Mouse (Mus musculus): ENCODE data around the gene Pde12. TPM values are rescaled to one million over a fixed set of nuclear protein-coding genes. Genes with fewer than 3 reads are reported as not detected.

Gene Pde12
- polyA plus RNA-seq, 1 experiment from 2014 or later: 10.4 TPM

DNA sequence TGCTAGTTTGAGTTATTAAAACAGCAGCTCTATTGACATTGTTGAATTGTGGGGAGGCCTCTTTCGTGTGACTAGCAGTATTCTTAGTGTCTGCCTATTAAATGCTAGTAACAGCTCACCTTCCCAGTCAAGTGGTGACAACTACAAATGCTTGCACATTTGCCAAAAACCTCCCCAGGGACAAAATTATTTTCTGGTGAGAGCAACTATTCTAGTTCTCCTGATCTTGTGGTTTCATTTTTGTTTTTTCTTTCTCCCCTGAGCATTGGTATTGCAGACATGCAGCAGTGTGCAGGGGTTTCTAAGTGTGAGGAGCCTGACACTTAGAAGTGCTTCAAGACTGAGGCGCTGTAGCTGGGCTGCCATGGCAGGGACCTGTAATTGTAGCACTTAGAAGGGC lies 21.9 kb downstream of the Pde12 start:
- peaks cover 7% of the 10 kb centered on the region; the same call in 1 of the 2 replicates for H3K4me1 ChIP-seq (ENCODE audit: insufficient read depth, low read length)
- H3K4me2 ChIP-seq (replicated peaks; ENCODE audit: low read depth, low read length): no peak overlapping the region
- no peak overlapping the region for H3K4me3 ChIP-seq (ENCODE audit: low read length)
- WGBS: 84% methylated on average over 2 of the region's 2 CpGs
- H3K27ac ChIP-seq (ENCODE audit: low read length): no peak overlapping the region
- no peaks in the 10 kb centered on the region for H3K27me3 ChIP-seq (ENCODE audit: insufficient read depth, low read length)
- H3K9ac ChIP-seq (replicated peaks; ENCODE audit: low read length): no peak overlapping the region
- H3K9me3 ChIP-seq (ENCODE audit: low read length): no peaks in the 10 kb centered on the region
- no peak for ATAC-seq (ENCODE audit: low FRiP score, low TSS enrichment)
- peaks cover 15% of the 10 kb centered on the region; the same call in 1 of the 2 replicates for H3K36me3 ChIP-seq (ENCODE audit: insufficient read depth, low read length)

DNA sequence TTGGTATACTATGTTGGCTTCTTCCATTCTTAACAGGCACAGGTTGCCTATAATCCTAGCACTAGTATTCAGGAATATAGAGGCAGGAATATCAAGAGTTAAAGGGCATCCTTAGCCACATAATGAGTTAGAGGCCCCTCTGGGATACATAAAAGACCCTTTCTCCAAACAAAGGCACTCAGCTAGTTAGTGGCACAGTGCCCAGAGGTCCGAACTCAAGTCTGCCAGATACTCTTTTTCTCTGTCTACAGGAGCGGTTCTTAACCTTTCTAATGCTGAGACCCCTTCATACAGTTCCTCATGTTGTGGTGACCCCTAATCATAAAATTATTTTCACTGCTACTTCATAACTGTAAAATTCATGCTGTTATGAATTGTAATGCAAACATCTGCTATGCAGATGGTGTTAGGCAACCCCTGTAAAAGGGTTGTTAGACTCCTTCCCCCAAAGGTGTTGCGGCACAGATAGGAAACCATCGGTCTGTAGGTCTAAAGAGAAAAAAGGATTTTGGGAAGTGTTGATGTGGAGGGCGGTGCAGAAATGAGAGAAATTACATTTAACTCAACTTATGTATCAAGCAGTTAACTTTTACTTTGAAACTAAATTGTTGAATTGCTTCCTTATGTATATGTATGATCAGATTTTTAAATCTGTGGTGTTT lies 23.6 kb downstream of the Pde12 start:
- Histone ChIP-seq H3K36me3 (ENCODE audit: insufficient read depth, low read length) (peaks cover 13% of the 10 kb centered on the region; the same call in 1 of the 2 replicates), H3K27me3 (ENCODE audit: insufficient read depth, low read length) (no peaks in the 10 kb centered on the region), H3K27ac (ENCODE audit: low read length) (no peak overlapping the region), H3K9me3 (ENCODE audit: low read length) (no peaks in the 10 kb centered on the region), H3K4me2 (replicated peaks; ENCODE audit: low read depth, low read length) (no peak overlapping the region), H3K4me1 (ENCODE audit: insufficient read depth, low read length) (peaks cover 10% of the 10 kb centered on the region; the same call in 1 of the 2 replicates), H3K4me3 (ENCODE audit: low read length) (no peak overlapping the region), H3K9ac (replicated peaks; ENCODE audit: low read length) (no peak overlapping the region)
- WGBS: 74% methylated on average over 5 of the region's 5 CpGs
- no peak for ATAC-seq (ENCODE audit: low FRiP score, low TSS enrichment)

DNA sequence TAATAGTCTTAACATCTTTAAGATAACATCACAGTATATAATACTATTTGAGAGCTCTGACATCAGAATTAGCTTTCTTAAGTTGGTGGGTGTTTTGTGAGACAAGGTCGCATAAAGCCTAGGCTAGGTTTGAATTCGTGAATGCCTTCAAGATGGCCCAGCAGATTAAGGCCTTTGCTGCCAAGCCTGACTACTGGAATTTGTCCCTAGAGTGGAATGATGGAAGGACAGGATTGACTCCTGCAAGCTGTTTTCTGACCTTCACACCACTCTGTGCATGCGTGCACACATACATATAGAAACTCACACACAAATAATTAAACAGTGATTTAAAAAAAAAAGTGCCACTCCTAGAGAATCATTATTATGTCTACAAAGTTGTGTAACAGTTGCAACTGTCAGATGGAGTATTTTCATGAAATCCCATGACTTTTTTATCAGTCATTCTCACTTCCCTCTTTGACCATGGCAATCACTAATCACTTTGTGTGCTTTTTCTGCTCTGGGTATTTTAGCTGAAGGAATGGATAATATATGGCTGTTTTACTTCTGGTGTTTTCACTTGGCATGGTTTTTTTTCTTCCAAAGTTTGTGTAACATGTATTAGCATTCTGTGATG lies 26.6 kb downstream of the Pde12 start:
- no peaks in the 10 kb centered on the region for H3K9me3 ChIP-seq (ENCODE audit: low read length)
- peaks cover 7% of the 10 kb centered on the region; the same call in 1 of the 2 replicates for H3K36me3 ChIP-seq (ENCODE audit: insufficient read depth, low read length)
- H3K4me3 ChIP-seq (ENCODE audit: low read length): no peak overlapping the region
- peaks cover 21% of the 10 kb centered on the region for H3K4me1 ChIP-seq (ENCODE audit: insufficient read depth, low read length)
- ATAC-seq (ENCODE audit: low FRiP score, low TSS enrichment): no peak
- no peak overlapping the region for H3K4me2 ChIP-seq (replicated peaks; ENCODE audit: low read depth, low read length)
- H3K27me3 ChIP-seq (ENCODE audit: insufficient read depth, low read length): no peaks in the 10 kb centered on the region
- H3K9ac ChIP-seq (replicated peaks; ENCODE audit: low read length): no peak overlapping the region
- no peak overlapping the region for H3K27ac ChIP-seq (ENCODE audit: low read length)
- WGBS: 75% methylated on average over 3 of the region's 3 CpGs

DNA sequence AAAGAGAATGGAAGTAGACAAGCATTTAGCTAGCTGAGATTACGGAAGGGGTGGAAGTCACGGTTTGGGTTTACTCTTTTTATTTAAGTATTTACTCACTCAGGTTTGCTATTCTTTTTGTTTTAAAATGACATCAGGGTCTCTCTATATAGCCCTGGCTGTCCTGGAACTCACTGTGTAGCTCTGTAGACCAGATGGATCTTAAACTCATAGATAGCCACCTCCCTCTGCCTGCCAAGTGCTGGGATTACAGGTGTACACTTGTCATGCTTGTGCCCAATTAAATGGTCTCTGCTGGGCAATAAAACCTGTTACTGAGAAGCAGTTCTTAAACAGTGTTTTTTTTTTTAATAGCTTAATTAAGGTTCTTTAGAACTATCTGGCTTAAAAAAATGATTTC lies 29.7 kb downstream of the Pde12 start:
- Histone ChIP-seq H3K9ac (replicated peaks; ENCODE audit: low read length) (peak overlapping the region; percentile 54), H3K4me2 (replicated peaks; ENCODE audit: low read depth, low read length) (peak overlapping the region; percentile 71), H3K4me1 (ENCODE audit: insufficient read depth, low read length) (peaks cover 24% of the 10 kb centered on the region), H3K9me3 (ENCODE audit: low read length) (no peaks in the 10 kb centered on the region), H3K27ac (ENCODE audit: low read length) (no peak overlapping the region), H3K4me3 (ENCODE audit: low read length) (peak overlapping the region; percentile 97), H3K36me3 (ENCODE audit: insufficient read depth, low read length) (no peaks in the 10 kb centered on the region), H3K27me3 (ENCODE audit: insufficient read depth, low read length) (no peaks in the 10 kb centered on the region)
- WGBS: 32% methylated on average over 2 of the region's 2 CpGs
- ATAC-seq (ENCODE audit: low FRiP score, low TSS enrichment): no peak

DNA sequence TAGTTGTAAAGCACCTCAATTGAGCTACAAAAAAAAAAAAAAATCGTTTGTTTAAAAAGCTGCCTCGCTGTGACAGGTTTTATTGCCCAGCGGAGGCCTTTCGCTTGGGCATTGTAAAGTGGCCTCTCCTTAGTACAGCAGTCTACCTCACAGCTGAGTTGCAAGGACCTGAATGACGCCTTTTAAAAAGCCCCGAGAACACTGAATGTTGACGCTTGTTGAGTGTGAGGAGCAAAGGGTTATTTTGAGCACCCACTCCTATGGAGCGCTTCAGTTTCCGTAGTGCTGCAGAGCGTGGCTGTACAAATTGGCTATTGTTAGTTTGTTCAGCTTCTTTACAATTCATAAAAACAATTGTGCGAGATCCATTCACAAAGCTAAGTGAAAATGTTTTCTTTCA lies 30.4 kb downstream of the Pde12 start:
- Histone ChIP-seq H3K4me1 (ENCODE audit: insufficient read depth, low read length) (peaks cover 22% of the 10 kb centered on the region), H3K9me3 (ENCODE audit: low read length) (no peaks in the 10 kb centered on the region), H3K4me3 (ENCODE audit: low read length) (peak overlapping the region; percentile 97), H3K27ac (ENCODE audit: low read length) (peak overlapping the region; percentile 98; the same call in 1 of the 2 replicates), H3K4me2 (replicated peaks; ENCODE audit: low read depth, low read length) (peak overlapping the region; percentile 71), H3K9ac (replicated peaks; ENCODE audit: low read length) (peak overlapping the region; percentile 99), H3K27me3 (ENCODE audit: insufficient read depth, low read length) (no peaks in the 10 kb centered on the region), H3K36me3 (ENCODE audit: insufficient read depth, low read length) (no peaks in the 10 kb centered on the region)
- no peak for ATAC-seq (ENCODE audit: low FRiP score, low TSS enrichment)
- WGBS: 3% methylated on average over 11 of the region's 11 CpGs

DNA sequence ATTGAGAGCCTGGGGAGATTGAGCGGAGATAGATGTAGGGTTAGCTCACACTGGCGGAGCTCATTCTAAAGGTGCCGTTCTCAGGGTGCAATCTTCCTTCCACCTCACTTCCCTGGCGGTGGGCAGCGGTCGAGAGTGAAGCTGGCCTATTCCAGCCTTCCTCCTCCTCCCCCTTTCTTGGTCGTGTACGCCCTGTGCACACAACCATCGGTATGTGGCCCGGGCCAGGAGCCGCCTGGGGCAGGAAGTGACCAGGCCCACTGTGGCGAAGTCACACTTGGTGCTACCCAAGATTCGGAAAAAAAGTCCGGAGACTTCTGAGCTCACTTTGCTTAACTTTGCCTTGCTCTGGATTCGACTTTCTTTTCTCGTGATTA lies 31.0 kb downstream of the Pde12 start:
- Histone ChIP-seq H3K9me3 (ENCODE audit: low read length) (no peaks in the 10 kb centered on the region), H3K4me3 (ENCODE audit: low read length) (peak overlapping the region; percentile 97), H3K27me3 (ENCODE audit: insufficient read depth, low read length) (no peaks in the 10 kb centered on the region), H3K36me3 (ENCODE audit: insufficient read depth, low read length) (no peaks in the 10 kb centered on the region), H3K27ac (ENCODE audit: low read length) (peak overlapping the region; percentile 98), H3K4me2 (replicated peaks; ENCODE audit: low read depth, low read length) (peak overlapping the region; percentile 71), H3K4me1 (ENCODE audit: insufficient read depth, low read length) (peaks cover 21% of the 10 kb centered on the region), H3K9ac (replicated peaks; ENCODE audit: low read length) (peak overlapping the region; percentile 99)
- under 1% methylated on average over 16 of the region's 16 CpGs for WGBS
- peak; percentile 64 for ATAC-seq (ENCODE audit: low FRiP score, low TSS enrichment)

DNA sequence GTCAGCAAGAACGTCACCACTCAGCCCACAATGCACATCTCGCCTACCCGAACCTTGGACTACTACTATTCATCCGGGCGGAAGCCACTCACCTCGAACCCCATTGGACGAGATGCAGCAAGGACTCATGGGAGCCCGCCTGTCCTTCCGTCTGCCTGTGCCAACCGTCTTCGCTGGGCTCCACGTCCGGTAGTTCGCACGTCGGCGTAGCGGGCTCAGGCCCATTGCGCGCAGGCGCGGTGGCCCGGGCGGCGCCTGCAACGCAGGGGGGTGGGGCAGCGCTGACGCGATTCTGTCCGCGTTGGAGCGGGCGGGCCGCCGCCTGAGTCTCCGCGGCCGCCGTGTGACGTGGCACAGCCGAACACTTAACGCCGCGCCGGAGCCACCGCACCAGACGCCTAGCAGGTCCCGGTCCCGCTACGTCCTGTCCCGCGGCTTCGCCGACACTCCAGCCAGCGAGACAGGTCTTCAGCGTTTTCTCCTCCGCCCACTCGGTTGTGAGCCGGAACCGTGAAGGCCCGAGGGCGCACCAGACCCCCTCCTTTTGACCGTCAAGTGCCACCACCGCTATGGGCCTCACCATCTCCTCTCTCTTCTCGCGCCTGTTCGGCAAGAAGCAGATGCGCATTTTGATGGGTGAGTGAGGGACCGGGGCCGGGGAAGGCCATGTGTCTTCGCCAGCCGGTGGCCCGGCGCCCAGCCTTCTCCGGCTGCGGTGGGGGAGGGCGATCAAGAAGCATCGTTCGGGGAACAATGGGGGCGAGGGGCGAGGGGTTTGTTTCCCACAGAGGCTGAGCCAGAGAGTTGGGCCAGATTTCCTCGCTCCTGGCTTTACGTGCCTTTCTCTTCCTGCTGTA lies 31.6 kb downstream of the Pde12 start, which contains the start of gene Arf4:
Arf4 (plus strand) TSS at position 224 of the 857 bp plus-strand sequence.
- Histone ChIP-seq H3K9me3 (ENCODE audit: low read length) (no peaks in the 10 kb centered on the region), H3K9ac (replicated peaks; ENCODE audit: low read length) (peak within 1 kb of the TSS; percentile 99), H3K27ac (ENCODE audit: low read length) (peak within 1 kb of the TSS; percentile 98), H3K4me1 (ENCODE audit: insufficient read depth, low read length) (peaks cover 21% of the 10 kb centered on the region), H3K36me3 (ENCODE audit: insufficient read depth, low read length) (no peaks in the 10 kb centered on the region), H3K4me3 (ENCODE audit: low read length) (peak within 1 kb of the TSS; percentile 97), H3K4me2 (replicated peaks; ENCODE audit: low read depth, low read length) (peak within 1 kb of the TSS; percentile 71), H3K27me3 (ENCODE audit: insufficient read depth, low read length) (no peaks in the 10 kb centered on the region)
- WGBS: under 1% methylated on average over 81 of the region's 83 CpGs
- ATAC-seq (ENCODE audit: low FRiP score, low TSS enrichment): peak; percentile 99

DNA sequence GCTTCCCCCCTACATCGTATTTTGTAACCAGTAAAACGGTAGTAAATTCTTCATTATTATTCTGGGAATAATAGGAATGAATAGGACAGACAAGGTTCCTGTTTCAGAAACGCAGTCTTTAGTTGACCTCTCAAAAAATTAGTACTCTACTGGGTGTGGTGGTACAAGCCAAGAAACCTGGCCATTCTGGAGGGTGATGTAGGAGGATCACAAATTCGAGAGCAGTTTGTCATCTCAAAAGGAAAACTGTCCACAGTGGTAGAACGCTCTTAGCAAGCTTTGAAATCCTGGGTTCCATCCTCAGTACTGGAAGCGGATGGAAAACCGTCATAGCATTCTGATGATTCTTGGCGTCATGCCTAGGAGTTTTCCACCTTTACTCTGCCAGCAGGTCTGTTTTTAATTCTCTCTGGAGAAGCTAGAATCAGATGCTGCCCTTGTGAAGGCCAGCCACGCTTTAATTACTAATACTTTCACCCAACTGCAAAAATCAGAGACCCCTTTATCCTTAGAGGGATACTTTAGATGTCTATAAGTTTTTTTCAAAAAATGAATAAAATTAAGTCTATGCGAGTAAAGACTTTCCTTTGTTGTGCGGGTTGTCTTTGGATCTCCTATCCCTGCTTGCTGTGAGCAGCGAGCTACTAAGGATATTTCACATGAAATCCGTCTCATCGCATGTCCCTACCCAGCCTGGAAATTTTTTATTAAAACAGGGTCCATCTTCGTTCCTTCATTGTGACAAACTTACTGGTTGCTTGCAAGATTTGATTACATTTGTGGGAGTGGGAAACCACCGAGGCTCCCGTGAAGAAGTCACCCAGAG lies 32.4 kb downstream of the Pde12 start:
- WGBS: 27% methylated on average over 17 of the region's 17 CpGs
- Histone ChIP-seq H3K4me2 (replicated peaks; ENCODE audit: low read depth, low read length) (peak overlapping the region; percentile 60), H3K4me1 (ENCODE audit: insufficient read depth, low read length) (peaks cover 21% of the 10 kb centered on the region), H3K27me3 (ENCODE audit: insufficient read depth, low read length) (no peaks in the 10 kb centered on the region), H3K4me3 (ENCODE audit: low read length) (peak overlapping the region; percentile 97), H3K36me3 (ENCODE audit: insufficient read depth, low read length) (peaks cover under 1% of the 10 kb centered on the region; the same call in 1 of the 2 replicates), H3K9ac (replicated peaks; ENCODE audit: low read length) (peak overlapping the region; percentile 75), H3K9me3 (ENCODE audit: low read length) (no peaks in the 10 kb centered on the region), H3K27ac (ENCODE audit: low read length) (peak overlapping the region; percentile 98)
- ATAC-seq (ENCODE audit: low FRiP score, low TSS enrichment): no peak

DNA sequence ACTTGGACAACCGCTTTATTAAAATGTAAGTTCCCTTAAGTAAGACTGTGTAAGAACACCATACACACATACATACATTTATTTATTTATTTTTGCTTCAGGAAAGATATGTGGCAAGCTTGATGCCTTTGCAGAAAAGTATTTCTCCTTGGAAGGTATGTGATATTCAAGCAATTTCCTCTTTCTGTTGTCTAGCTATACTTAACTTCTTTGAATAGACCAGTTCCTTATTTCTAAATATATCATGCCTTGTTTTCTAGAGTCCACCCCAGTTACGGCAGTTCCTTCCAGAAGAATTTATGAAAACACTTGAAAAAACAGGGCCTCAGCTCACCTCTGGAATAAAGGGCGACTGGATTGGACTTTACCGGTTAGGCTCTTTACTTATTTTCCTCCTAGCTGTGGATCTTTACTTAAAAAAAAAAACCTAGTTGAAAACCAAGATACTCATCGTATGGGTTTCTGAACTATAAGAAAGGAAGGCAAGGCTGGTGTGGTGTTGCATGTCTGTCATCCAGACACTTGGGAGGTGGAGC lies 43.0 kb downstream of the Pde12 start:
- no peaks in the 10 kb centered on the region for H3K9me3 ChIP-seq (ENCODE audit: low read length)

More for the DNA sequence above, 43.0 kb downstream of the Pde12 start:
- 86% methylated on average over 5 of the region's 5 CpGs for WGBS
- H3K4me2 ChIP-seq (replicated peaks; ENCODE audit: low read depth, low read length): no peak overlapping the region
- no peak overlapping the region for H3K27ac ChIP-seq (ENCODE audit: low read length)
- no peak overlapping the region for H3K4me3 ChIP-seq (ENCODE audit: low read length)
- H3K36me3 ChIP-seq (ENCODE audit: insufficient read depth, low read length): peaks cover 50% of the 10 kb centered on the region
- ATAC-seq (ENCODE audit: low FRiP score, low TSS enrichment): no peak
- no peaks in the 10 kb centered on the region for H3K27me3 ChIP-seq (ENCODE audit: insufficient read depth, low read length)
- H3K9ac ChIP-seq (replicated peaks; ENCODE audit: low read length): no peak overlapping the region
- H3K4me1 ChIP-seq (ENCODE audit: insufficient read depth, low read length): no peaks in the 10 kb centered on the region
